Mouse (Mus musculus): Measurements from ENCODE around the gene Csrp2. TPM values are rescaled to one million over a fixed set of nuclear protein-coding genes. Genes with fewer than 3 reads are reported as not detected.

Csrp2 gene
- total and polyA plus RNA-seq, 3 experiments: 4.8 to 19.6 TPM; not detected in 1

DNA sequence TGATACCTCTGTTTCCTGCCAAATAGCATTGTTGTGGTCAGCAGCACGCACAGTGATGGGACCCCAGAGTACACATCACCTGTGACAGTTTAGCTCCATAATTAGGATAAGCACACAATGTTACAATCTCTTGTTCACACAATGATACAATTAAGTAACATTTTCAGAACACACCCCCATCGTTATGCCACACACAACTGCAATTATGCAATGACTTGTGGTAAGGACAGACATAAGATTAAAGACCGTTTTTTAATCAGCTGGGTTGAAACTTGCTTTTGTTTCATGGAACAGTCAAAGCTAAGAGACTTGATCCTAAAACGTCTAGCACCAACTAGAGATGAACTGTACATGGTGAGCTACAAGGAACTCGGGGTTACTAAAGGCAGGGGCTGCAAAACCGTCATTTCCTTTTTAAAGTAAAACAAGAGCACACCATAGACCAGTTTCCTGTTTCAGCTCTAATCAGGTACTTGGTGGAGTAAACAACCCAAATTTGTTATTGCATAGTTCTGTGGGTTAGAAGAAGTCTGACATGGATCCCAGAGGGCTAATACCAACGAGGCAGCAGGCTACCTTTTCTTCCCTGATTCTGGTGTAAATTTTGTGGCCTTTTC lies 28.8 kb upstream of the Csrp2 start:
- TF ChIP-seq RAD21 (IDR thresholded peaks at IDR 0.05; ENCODE audit: low read depth, low read length): no peak
- TF ChIP-seq RCOR1 (IDR thresholded peaks at IDR 0.05; ENCODE audit: low read depth, low read length): no peak
- no peak for TF ChIP-seq CTCF (IDR thresholded peaks at IDR 0.05 in 2 of 3, conservative IDR thresholded peaks at IDR 0.05 in 1 of 3; ENCODE audit: control insufficient read depth in 1 of 3, insufficient read depth in 1 of 3, low read depth in 2 of 3, low read length in 3 of 3, poor library complexity in 1 of 3, severe bottlenecking in 1 of 3)
- TF ChIP-seq ELF1 (IDR thresholded peaks at IDR 0.05; ENCODE audit: low read depth, low read length): no peak
- no peak for TF ChIP-seq POLR2A (IDR thresholded peaks at IDR 0.05; ENCODE audit: control insufficient read depth in 1 of 2, insufficient read depth in 1 of 2, low read depth in 1 of 2, low read length in 2 of 2, poor library complexity in 1 of 2)
- TF ChIP-seq TBP (IDR thresholded peaks at IDR 0.05; ENCODE audit: low read depth, low read length): no peak
- Histone ChIP-seq H3K4me3 (ENCODE audit: control insufficient read depth in 1 of 2, insufficient read depth in 1 of 2, low read depth in 2 of 2, low read length in 2 of 2) (no peak overlapping the region), H3K27ac (ENCODE audit: control insufficient read depth, low read depth, low read length) (no peak overlapping the region), H3K36me3 (ENCODE audit: control insufficient read depth in 1 of 2, insufficient read depth in 2 of 2, low read length in 2 of 2) (no peaks in the 10 kb centered on the region), H3K9ac (ENCODE audit: control insufficient read depth, low read depth, low read length, poor library complexity, severe bottlenecking) (no peak overlapping the region), H3K79me2 (ENCODE audit: control insufficient read depth, insufficient read depth, low read length, poor library complexity) (no peaks in the 10 kb centered on the region), H3K27me3 (ENCODE audit: control insufficient read depth in 1 of 2, insufficient read depth in 2 of 2, low read length in 2 of 2) (0 out of 4 replicates have a peak, but pooled peaks cover 0 to 2% of the 10 kb centered on the region in 2 experiments), H3K4me1 (ENCODE audit: control insufficient read depth in 1 of 2, insufficient read depth in 2 of 2, low read length in 2 of 2) (no peaks in the 10 kb centered on the region), H3K9me3 (replicated peaks; ENCODE audit: insufficient read depth, low read length) (no peaks in the 10 kb centered on the region)
- no peak for DNase-seq (ENCODE audit: low read depth, low spot score)

- Histone ChIP-seq H3K9me3 (replicated peaks; ENCODE audit: insufficient read depth, low read length) (no peaks in the 10 kb centered on the region), H3K27ac (ENCODE audit: control insufficient read depth, low read depth, low read length) (no peak overlapping the region), H3K4me1 (ENCODE audit: control insufficient read depth in 1 of 2, insufficient read depth in 2 of 2, low read length in 2 of 2) (peaks cover 0 to 4% of the 10 kb centered on the region in 2 experiments; a peak in 2 of 4 replicates), H3K79me2 (ENCODE audit: control insufficient read depth, insufficient read depth, low read length, poor library complexity) (no peaks in the 10 kb centered on the region), H3K27me3 (ENCODE audit: control insufficient read depth in 1 of 2, insufficient read depth in 2 of 2, low read length in 2 of 2) (no peaks in the 10 kb centered on the region), H3K36me3 (ENCODE audit: control insufficient read depth in 1 of 2, insufficient read depth in 2 of 2, low read length in 2 of 2) (no peaks in the 10 kb centered on the region; a peak in 1 of 4 replicates), H3K4me3 (ENCODE audit: control insufficient read depth in 1 of 2, insufficient read depth in 1 of 2, low read depth in 2 of 2, low read length in 2 of 2) (no peak overlapping the region), H3K9ac (ENCODE audit: control insufficient read depth, low read depth, low read length, poor library complexity, severe bottlenecking) (no peak overlapping the region)
- peak; percentile 19 for DNase-seq (ENCODE audit: low read depth, low spot score)
- no peak for TF ChIP-seq CHD2 (IDR thresholded peaks at IDR 0.05; ENCODE audit: low read length)
- TF ChIP-seq MAX (IDR thresholded peaks at IDR 0.05; ENCODE audit: low read length): no peak
- no peak for TF ChIP-seq JUND (IDR thresholded peaks at IDR 0.05; ENCODE audit: low read depth, low read length)
- TF ChIP-seq MAZ (IDR thresholded peaks at IDR 0.05; ENCODE audit: low read depth, low read length): no peak
- no peak for TF ChIP-seq GABPA (IDR thresholded peaks at IDR 0.05; ENCODE audit: low read depth, low read length)
- peak; percentile 58; the same call in 1 of the 2 replicates for TF ChIP-seq TCF12 (IDR thresholded peaks at IDR 0.05; ENCODE audit: low read depth, low read length)
- no peak for TF ChIP-seq ZMIZ1 (IDR thresholded peaks at IDR 0.05; ENCODE audit: low read depth, low read length)
- TF ChIP-seq POLR2AphosphoS5 (IDR thresholded peaks at IDR 0.05; ENCODE audit: borderline replicate concordance, low read depth, low read length): no peak
- TF ChIP-seq MAFK (IDR thresholded peaks at IDR 0.05; ENCODE audit: borderline replicate concordance, low read depth, low read length): no peak
- no peak for TF ChIP-seq USF1 (IDR thresholded peaks at IDR 0.05; ENCODE audit: low read depth, low read length)
- no peak for TF ChIP-seq CTCF (IDR thresholded peaks at IDR 0.05 in 2 of 3, conservative IDR thresholded peaks at IDR 0.05 in 1 of 3; ENCODE audit: control insufficient read depth in 1 of 3, insufficient read depth in 1 of 3, low read depth in 2 of 3, low read length in 3 of 3, poor library complexity in 1 of 3, severe bottlenecking in 1 of 3)
- no peak for TF ChIP-seq TAL1 (IDR thresholded peaks at IDR 0.05; ENCODE audit: low read length)
- TF ChIP-seq SMC3 (IDR thresholded peaks at IDR 0.05; ENCODE audit: low read depth, low read length): no peak
- no peak for TF ChIP-seq E2F4 (IDR thresholded peaks at IDR 0.05; ENCODE audit: borderline replicate concordance, low read depth, low read length)
- TF ChIP-seq HCFC1 (IDR thresholded peaks at IDR 0.05; ENCODE audit: low read depth, low read length): no peak
- no peak for TF ChIP-seq ZNF384 (IDR thresholded peaks at IDR 0.05; ENCODE audit: low read depth, low read length)
- no peak for TF ChIP-seq TBP (IDR thresholded peaks at IDR 0.05; ENCODE audit: low read depth, low read length)
- TF ChIP-seq MYC (IDR thresholded peaks at IDR 0.05; ENCODE audit: low read depth, low read length): no peak
- no peak for TF ChIP-seq POLR2A (IDR thresholded peaks at IDR 0.05; ENCODE audit: control insufficient read depth in 1 of 2, insufficient read depth in 1 of 2, low read depth in 1 of 2, low read length in 2 of 2, poor library complexity in 1 of 2)
- no peak for TF ChIP-seq MEF2A (IDR thresholded peaks at IDR 0.05; ENCODE audit: extremely low read depth, insufficient replicate concordance, low read depth, low read length, poor library complexity, severe bottlenecking)
- TF ChIP-seq GATA1 (IDR thresholded peaks at IDR 0.05; ENCODE audit: low read depth, low read length): 0 out of 2 replicates have a peak, but pooled peaks have one; percentile 33
- no peak for TF ChIP-seq BHLHE40 (IDR thresholded peaks at IDR 0.05; ENCODE audit: borderline replicate concordance, low read depth, low read length)
- no peak for TF ChIP-seq MYB (IDR thresholded peaks at IDR 0.05; ENCODE audit: low read depth, low read length)
- TF ChIP-seq UBTF (IDR thresholded peaks at IDR 0.05; ENCODE audit: borderline replicate concordance, insufficient read depth, low read depth, low read length): no peak
- TF ChIP-seq CHD1 (IDR thresholded peaks at IDR 0.05; ENCODE audit: low read depth, low read length): no peak
Observed at GRCm38 (mm10) chr10:110899744-110900501, 19.7 kb upstream of the Csrp2 start.
